Mouse (Mus musculus) adrenal gland (tissue): ENCODE data around the gene Vmn1r163.
"Not testable (repeated sequence)": the region's sequence is repeated elsewhere in the genome, so short reads cannot be mapped to it uniquely, and the experiment has no call there.

Source experiments
- intact Hi-C: fragments of 180-260 bp; cut with DNase I; formaldehyde crosslinking; loops from one replicate; pipeline ENCODE4 v1.15.1; 2025
- long read RNA-seq, 2 experiments: library from polyadenylated mRNA; unstranded; transcript quantifications; one replicate each; pipeline ENCODE4 v2.0.0; 2020; ENCODE audit warnings: borderline replicate concordance in 1 of 2; ENCODE audit not compliant: insufficient replicate concordance in 1 of 2

Gene Vmn1r163
- long read RNA-seq, experiment 1: 0 reads
- long read RNA-seq, experiment 2: 0 reads

DNA sequence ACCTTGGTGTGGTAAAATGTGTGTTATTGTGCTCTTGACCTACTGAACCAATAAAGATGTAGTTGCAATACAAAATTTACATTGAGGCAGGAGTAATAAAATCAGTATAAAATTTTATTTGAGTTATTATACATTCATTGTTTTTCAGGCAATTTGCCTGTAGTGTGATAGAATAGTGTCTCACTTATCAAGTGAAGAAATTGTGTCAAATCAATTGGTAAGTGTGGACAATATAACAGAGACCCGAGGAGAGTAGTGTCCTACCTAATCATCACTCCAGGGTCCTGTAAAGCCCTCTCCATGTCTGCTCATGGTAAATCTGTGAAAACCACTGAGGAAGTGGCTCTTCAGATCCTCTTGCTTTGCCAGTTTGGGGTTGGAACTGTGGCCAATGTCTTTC, at the start of gene Vmn1r163:
Vmn1r163 (plus strand) TSS at position 301 of the 400 bp plus-strand sequence.
- intact Hi-C loops: not testable (repeated sequence)

DNA sequence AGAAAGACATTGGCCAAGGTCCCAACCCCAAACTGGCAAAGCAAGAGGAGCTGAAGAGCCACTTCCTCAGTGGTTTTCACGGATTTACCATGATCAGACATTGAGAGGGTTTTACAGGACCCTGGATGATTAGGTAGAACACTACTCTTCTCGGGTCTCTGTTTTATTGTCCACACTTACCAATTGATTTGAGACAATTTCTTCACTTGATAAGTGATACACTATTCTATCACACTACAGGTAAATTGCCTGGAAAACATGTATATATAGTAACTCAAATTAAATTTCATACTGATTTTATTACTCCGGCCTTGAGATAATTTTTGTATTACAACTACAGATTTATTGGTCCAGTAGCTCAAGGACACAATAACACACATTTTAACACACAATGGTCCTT, 35.5 kb upstream of the Vmn1r163 start, which contains the start of gene Gm4216:
Gm4216 (minus strand) TSS at position 101 of the 400 bp plus-strand sequence.
- intact Hi-C loops: not testable (repeated sequence)

- intact Hi-C loops: not testable (repeated sequence)
Measured at GRCm38 (mm10) chr7:23067356-23067755, 12.0 kb downstream of the Vmn1r163 start, which contains the start of gene Gm8720. Gene Gm8720, minus strand, starts transcription at chr7:23067456.
